Mouse (Mus musculus) kidney, embryonic 15.5 days (tissue): ENCODE results near the gene Cntd1. TPM values are rescaled to one million over a fixed set of nuclear protein-coding genes. Genes with fewer than 3 reads are reported as not detected.
"Not testable (repeated sequence)": the region's sequence is repeated elsewhere in the genome, so short reads cannot be mapped to it uniquely, and the experiment has no call there.

ENCODE experiments used
- ATAC-seq: fragments of 200-750 bp; cut with Nextera tagmentation; replicated peaks from 2 replicates; pipeline ENCODE4 v1.8.0; 2017; ENCODE audit warnings: moderate TSS enrichment; ENCODE audit not compliant: low FRiP score
- H3K27ac ChIP-seq: fragments of 300-500 bp; sonication (generic); 2 replicates; pipeline ENCODE4 v1.5.1; 2015; ENCODE audit warnings: mild to moderate bottlenecking, inconsistent platforms
- H3K27me3 ChIP-seq: fragments of 300-500 bp; sonication (generic); 2 replicates; pipeline ENCODE4 v1.6.1; 2015; ENCODE audit warnings: inconsistent platforms
- H3K36me3 ChIP-seq: fragments of 300-500 bp; sonication (generic); 2 replicates; pipeline ENCODE4 v1.6.1; 2015; ENCODE audit warnings: inconsistent platforms
- H3K4me1 ChIP-seq: fragments of 300-500 bp; sonication (generic); 2 replicates; pipeline ENCODE4 v1.6.1; 2015; ENCODE audit warnings: inconsistent platforms
- H3K4me2 ChIP-seq: fragments of 300-500 bp; sonication (generic); 2 replicates; pipeline ENCODE4 v1.6.1; 2015; ENCODE audit warnings: moderate library complexity, mild to moderate bottlenecking, inconsistent platforms
- H3K4me3 ChIP-seq: fragments of 300-500 bp; sonication (generic); replicated peaks from 2 replicates; pipeline ENCODE4 v1.5.1; 2015; ENCODE audit warnings: mild to moderate bottlenecking, inconsistent platforms
- H3K9ac ChIP-seq: fragments of 300-500 bp; sonication (generic); 2 replicates; pipeline ENCODE4 v1.6.1; 2015; ENCODE audit warnings: mild to moderate bottlenecking, inconsistent platforms
- H3K9me3 ChIP-seq: fragments of 300-500 bp; sonication (generic); replicated peaks from 2 replicates; pipeline ENCODE4 v1.6.1; 2016; ENCODE audit warnings: inconsistent platforms
- WGBS: fragments of 180-500 bp; shearing (Covaris S2); methylation state at CpG from one replicate; pipeline ENCODE4 v1.1.7; 2015; ENCODE audit warnings: mixed read lengths; 5-methylcytosine and 5-hydroxymethylcytosine counted together
- polyA plus RNA-seq: library from polyadenylated mRNA; unstranded; fragments of >200 nt; fragmentation: Nextera tagmentation; extraction: Ambion mirVana; gene quantifications from 2 replicates; pipeline ENCODE4 v1.2.1, GENCODE M21; 2015

Gene Cntd1
- polyA plus RNA-seq, 1 experiment from 2014 or later: 1.6 TPM

DNA sequence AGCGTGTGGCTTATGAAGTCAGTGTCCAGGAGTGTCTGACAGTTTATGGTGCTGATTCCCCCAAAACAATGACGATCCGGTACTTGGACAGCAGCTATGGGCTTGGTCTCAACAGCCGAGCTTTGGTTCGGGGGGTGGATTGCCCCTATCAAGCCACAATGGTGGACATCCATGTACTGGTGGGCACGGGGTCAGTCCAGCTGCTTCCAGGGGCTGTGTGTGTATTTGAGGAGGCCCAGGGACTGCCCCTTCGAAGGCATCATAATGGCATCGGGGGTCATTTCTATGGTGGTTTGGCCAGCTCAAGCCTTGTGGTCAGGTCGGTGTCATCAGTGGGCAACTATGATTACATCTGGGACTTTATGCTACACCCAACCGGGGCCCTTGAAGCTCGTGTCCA, 47.3 kb downstream of the Cntd1 start:
- H3K36me3 ChIP-seq: peaks cover 51% of the 10 kb centered on the region
- H3K4me1 ChIP-seq: 0 out of 2 replicates have a peak, but pooled peaks cover 3% of the 10 kb centered on the region
- no peaks in the 10 kb centered on the region for H3K9me3 ChIP-seq
- no peak overlapping the region for H3K4me2 ChIP-seq
- H3K4me3 ChIP-seq: no peak overlapping the region
- no peak for ATAC-seq
- no peaks in the 10 kb centered on the region for H3K27me3 ChIP-seq
- H3K9ac ChIP-seq: no peak overlapping the region
- H3K27ac ChIP-seq: no peak overlapping the region
- 88% methylated on average over 11 of the region's 11 CpGs for WGBS

DNA sequence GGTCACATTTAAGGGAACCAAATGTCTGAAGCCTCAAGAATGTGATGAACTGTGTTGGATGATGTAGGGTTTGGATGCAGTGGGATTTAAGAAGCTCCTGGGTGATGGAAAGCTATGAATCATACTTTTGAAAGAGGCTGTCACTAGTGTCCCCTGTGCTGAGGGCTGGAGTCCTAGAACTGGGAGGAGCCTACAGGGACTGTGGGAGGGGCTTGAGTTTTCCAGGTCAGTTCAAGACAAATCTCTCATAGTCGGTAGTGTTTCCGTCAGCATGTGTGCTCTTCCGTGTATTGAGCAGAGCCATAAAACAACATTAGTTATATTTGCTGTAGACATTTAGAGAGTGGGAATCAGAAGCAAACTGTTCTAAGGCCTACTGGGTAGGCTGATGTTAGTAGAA, 48.5 kb downstream of the Cntd1 start:
- Histone ChIP-seq H3K36me3 (peaks cover 39% of the 10 kb centered on the region), H3K4me2 (no peak overlapping the region), H3K27ac (no peak overlapping the region), H3K4me1 (0 out of 2 replicates have a peak, but pooled peaks cover 3% of the 10 kb centered on the region), H3K9me3 (no peaks in the 10 kb centered on the region), H3K27me3 (no peaks in the 10 kb centered on the region), H3K9ac (no peak overlapping the region), H3K4me3 (no peak overlapping the region)
- ATAC-seq: no peak
- 54% methylated on average over 3 of the region's 3 CpGs for WGBS

DNA sequence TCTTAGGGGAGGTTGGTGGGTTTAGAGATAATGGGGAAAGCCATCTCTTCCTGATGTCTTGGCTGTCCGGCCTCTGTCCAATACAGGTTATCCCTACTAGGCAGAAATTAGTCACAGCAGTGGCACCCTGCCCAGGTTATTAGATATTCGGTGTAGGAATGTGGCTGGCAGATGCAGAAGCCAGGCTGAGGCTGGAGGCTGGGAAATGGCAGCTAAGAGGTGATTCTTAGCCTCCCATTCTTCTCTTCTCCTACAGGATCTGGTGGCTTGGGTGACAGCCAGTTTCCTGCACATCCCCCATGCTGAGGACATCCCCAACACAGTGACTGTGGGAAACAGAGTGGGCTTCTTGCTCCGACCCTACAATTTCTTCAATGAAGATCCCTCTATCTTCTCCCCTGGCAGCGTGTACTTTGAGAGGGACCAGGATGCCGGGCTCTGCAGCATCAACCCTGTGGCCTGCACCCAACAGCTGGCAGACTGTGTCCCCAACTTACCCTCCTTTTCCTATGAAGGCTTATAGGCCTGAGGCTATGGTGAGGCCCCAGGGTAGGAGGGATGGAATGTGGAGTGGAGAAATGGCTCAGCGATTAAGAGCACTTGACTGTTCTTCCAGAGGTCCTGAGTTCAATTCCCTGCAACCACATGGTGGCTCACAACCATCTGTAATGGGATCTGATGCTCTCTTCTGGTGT, 50.3 kb downstream of the Cntd1 start:
- WGBS: 89% methylated on average over 6 of the region's 6 CpGs
- H3K27ac ChIP-seq: no peak overlapping the region
- peaks cover 8% of the 10 kb centered on the region; the same call in 1 of the 2 replicates for H3K4me1 ChIP-seq
- H3K4me3 ChIP-seq: no peak overlapping the region
- no peak overlapping the region for H3K4me2 ChIP-seq
- H3K36me3 ChIP-seq: peaks cover 21% of the 10 kb centered on the region
- H3K9ac ChIP-seq: no peak overlapping the region
- H3K27me3 ChIP-seq: no peaks in the 10 kb centered on the region
- H3K9me3 ChIP-seq: no peaks in the 10 kb centered on the region
- no peak for ATAC-seq

DNA sequence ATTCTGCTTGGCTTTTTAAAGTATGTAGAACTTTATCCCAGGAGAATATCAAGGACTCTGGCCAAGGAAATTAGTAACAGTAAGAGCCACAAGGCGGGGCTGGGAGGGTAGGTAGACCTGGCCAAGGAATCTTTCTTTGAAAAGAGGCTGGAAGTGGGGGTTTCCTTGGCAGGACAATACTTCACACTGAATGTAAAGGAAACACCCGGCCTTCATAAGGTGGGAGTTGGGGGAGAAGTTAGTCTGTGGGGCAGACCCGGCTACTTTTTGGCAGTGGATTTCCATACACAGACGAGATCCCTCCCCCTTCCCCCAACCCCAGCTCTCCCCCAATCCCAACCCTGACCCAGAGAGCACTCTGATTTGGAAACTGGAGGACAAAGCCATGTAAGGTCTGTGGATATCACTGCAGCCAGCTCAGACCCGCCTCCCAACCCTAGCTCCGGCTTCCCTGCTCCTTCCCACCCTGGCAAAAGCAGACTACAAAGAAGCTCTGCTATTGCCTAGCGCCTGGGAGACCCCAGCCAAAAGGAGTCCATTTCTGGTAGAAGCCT, 51.6 kb downstream of the Cntd1 start, which contains the start of gene Aoc3:
Aoc3 (plus strand) TSS at position 235 of the 554 bp plus-strand sequence.
- Histone ChIP-seq H3K9ac (no peak within 1 kb of the TSS), H3K36me3 (peaks cover 8% of the 10 kb centered on the region), H3K4me2 (no peak within 1 kb of the TSS), H3K27ac (peak within 1 kb of the TSS; percentile 32; the same call in 1 of the 2 replicates), H3K9me3 (no peaks in the 10 kb centered on the region), H3K4me1 (peaks cover 14% of the 10 kb centered on the region; the same call in 1 of the 2 replicates), H3K4me3 (no peak within 1 kb of the TSS), H3K27me3 (no peaks in the 10 kb centered on the region)
- ATAC-seq: no peak
- WGBS: 61% methylated on average over 7 of the region's 7 CpGs

DNA sequence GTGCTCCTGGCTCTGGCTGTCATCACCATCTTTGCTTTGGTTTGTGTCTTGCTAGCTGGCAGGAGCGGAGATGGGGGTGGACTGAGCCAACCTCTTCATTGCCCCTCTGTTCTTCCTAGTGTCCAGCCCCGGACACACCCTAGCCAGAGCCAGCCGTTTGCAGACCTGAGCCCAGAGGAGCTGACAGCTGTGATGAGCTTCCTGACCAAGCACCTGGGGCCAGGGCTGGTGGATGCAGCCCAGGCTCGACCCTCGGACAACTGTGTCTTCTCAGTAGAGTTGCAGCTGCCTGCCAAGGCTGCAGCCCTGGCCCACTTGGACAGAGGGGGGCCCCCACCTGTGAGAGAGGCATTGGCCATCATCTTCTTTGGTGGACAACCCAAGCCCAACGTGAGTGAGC, 52.1 kb downstream of the Cntd1 start:
- WGBS: 80% methylated on average over 6 of the region's 6 CpGs
- ATAC-seq, H3K27me3 ChIP-seq, H3K4me3 ChIP-seq, H3K36me3 ChIP-seq, H3K9me3 ChIP-seq, H3K4me2 ChIP-seq, H3K9ac ChIP-seq: not testable (repeated sequence)
- Histone ChIP-seq H3K27ac (peak overlapping the region; percentile 32; the same call in 1 of the 2 replicates), H3K4me1 (peaks cover 14% of the 10 kb centered on the region; the same call in 1 of the 2 replicates)

DNA sequence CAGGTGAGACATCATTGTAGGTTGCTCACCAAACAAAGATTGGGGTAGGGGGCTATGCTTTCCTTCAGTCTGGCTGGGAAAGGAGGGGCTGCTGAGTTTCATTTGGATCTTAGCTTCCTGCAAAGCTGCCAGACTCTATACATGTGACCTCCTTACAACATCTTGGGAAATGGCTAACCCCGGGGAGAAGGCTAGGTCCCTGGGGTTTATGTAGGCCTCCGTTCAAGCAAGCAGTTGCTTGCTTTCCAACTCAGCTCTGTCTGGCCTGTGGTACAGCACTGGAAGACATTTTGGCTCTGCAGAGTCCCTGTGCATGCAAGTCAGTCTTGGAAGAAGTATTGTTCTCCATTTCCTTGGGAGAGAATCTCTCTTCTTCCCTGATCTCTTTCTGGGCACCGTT, 53.7 kb downstream of the Cntd1 start:
- no peak for ATAC-seq

DNA sequence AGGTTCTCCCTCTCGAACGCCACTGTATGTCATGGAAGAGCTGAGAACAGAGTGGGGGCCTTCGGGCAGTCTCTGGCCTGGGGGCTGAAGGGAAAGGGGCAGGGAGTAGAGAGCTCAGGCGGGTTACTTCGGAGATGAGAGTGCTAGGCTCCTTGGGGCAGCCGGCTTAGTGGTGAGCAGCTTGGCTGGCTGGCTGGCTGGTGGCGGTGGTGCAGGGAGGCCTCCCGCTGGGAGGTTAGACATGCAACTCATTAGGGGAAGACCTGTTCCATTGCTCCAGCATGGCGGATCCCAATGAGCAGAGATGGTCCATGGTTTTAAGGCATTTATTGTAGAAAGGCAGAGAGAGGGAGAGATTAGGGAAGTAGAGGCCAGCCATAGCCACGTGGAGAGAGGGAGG, 55.2 kb downstream of the Cntd1 start:
- Histone ChIP-seq H3K4me1 (peaks cover 32% of the 10 kb centered on the region), H3K4me2 (no peak overlapping the region), H3K27me3 (no peaks in the 10 kb centered on the region)

More for the DNA sequence above, 53.7 kb downstream of the Cntd1 start:
- Histone ChIP-seq H3K9me3 (no peaks in the 10 kb centered on the region), H3K4me2 (no peak overlapping the region), H3K36me3 (no peaks in the 10 kb centered on the region), H3K4me3 (no peak overlapping the region), H3K4me1 (peaks cover 19% of the 10 kb centered on the region), H3K27me3 (no peaks in the 10 kb centered on the region), H3K9ac (no peak overlapping the region), H3K27ac (no peak overlapping the region)
- WGBS: 74% methylated on average over 3 of the region's 3 CpGs

DNA sequence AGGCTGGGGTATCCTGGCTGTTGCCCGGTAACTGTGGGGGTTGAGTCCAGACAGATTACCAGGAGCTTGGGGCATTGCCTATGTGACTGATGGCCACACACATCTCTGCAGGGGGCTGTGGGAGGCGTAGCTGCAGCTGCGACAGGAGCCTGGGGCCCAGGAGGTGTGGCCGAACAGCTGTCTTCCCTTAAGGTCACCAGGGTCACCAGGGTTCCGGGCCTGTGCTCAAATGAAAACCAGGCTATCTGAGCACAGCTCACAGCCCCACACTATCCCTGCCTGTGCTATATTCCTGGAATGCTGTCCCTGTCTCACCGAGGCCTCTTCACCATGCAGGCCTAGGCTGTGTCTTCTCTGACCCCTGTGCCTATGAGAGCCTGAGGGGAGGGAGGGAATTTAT, 55.7 kb downstream of the Cntd1 start:
- H3K36me3 ChIP-seq: no peaks in the 10 kb centered on the region
- ATAC-seq: no peak
- no peak overlapping the region for H3K9ac ChIP-seq
- H3K27me3 ChIP-seq: no peaks in the 10 kb centered on the region
- WGBS: 11% methylated on average over 6 of the region's 6 CpGs
- H3K4me1 ChIP-seq: peaks cover 32% of the 10 kb centered on the region
- H3K4me2 ChIP-seq: no peak overlapping the region
- no peaks in the 10 kb centered on the region for H3K9me3 ChIP-seq
- H3K4me3 ChIP-seq: no peak overlapping the region
- H3K27ac ChIP-seq: no peak overlapping the region

More for the DNA sequence above, 55.2 kb downstream of the Cntd1 start:
- Histone ChIP-seq H3K9me3 (no peaks in the 10 kb centered on the region), H3K9ac (no peak overlapping the region), H3K27ac (no peak overlapping the region), H3K4me3 (no peak overlapping the region), H3K36me3 (no peaks in the 10 kb centered on the region)
- WGBS: 47% methylated on average over 10 of the region's 10 CpGs
- no peak for ATAC-seq

DNA sequence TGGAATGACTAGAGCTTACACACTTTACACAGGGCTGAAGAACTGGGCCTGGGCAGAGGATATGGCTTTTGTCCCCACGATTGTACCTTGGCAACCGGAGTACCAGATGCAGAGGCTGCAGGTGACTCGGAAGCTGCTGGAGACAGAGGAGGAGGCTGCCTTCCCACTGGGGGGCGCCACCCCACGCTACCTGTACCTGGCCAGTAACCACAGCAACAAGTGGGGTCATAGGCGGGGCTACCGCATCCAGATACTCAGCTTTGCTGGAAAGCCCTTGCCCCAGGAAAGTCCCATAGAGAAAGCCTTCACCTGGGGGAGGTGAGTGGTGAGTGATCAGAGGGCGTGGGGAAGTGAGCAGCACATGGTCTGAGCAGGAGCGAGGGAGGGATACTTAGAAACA, 56.9 kb downstream of the Cntd1 start:
- H3K9ac ChIP-seq: no peak overlapping the region
- ATAC-seq: no peak
- H3K27me3 ChIP-seq: no peaks in the 10 kb centered on the region
- H3K36me3 ChIP-seq: no peaks in the 10 kb centered on the region
- H3K4me3 ChIP-seq: no peak overlapping the region
- 83% methylated on average over 9 of the region's 9 CpGs for WGBS
- no peak overlapping the region for H3K27ac ChIP-seq
- H3K4me2 ChIP-seq: no peak overlapping the region
- peaks cover 30% of the 10 kb centered on the region for H3K4me1 ChIP-seq
- no peaks in the 10 kb centered on the region for H3K9me3 ChIP-seq

DNA sequence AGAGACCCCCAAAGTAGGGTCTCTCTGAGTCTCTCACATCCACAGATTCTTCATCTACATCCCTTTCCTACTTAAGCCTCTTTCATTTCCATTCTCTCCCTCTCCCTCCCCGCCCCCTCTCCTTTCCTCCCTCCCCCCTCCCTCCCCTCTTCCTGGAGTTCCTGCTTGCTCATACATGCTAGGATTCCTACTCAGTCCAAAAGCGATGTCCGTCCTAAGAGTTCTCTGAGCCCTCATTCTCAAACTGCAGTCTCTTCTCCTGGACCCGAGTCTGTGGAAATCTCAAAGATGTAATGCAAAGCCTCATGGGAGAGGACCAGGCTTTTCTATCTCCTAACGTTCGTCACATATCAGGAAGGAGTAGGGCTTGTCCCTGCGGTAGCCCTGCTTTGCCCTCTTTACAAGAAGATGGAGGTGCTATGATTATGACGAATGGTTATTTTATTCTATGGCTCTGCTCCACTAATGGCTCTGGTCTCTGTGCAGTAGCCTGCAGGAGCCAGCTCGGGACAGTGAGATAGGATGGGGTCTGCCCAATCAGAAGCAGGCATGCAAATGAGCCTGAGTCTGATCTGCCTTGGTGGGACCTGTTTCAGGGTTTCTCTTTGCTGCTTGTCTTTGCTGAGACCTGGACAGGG, 59.4 kb downstream of the Cntd1 start:
- Histone ChIP-seq H3K4me3 (peak overlapping the region; percentile 39), H3K9me3 (no peaks in the 10 kb centered on the region), H3K27me3 (no peaks in the 10 kb centered on the region), H3K36me3 (no peaks in the 10 kb centered on the region), H3K4me1 (peaks cover 29% of the 10 kb centered on the region), H3K27ac (peak overlapping the region; percentile 79), H3K9ac (0 out of 2 replicates have a peak overlapping the region, but pooled peaks have one; percentile 33), H3K4me2 (peak overlapping the region; percentile 65)
- ATAC-seq: peak; percentile 90
- 0% methylated on average over 9 of the region's 9 CpGs for WGBS
